Mouse (Mus musculus) c-Kit-positive CD71-positive TER-119-negative erythroid progenitor cells, embryonic 14.5 days (primary cell): ENCODE data around the gene Med26.

ENCODE experiments used
- DNase-seq: peaks from one replicate; pipeline ENCODE4 v3.0.0-alpha.2; 2013; ENCODE audit warnings: low read depth

Gene Med26

GRCm38 (mm10) chr8:72547802-72548643 lies at the start of gene Med26:
TSS of gene Med26 (minus strand) at chr8:72548270.
- peak; percentile 97 for DNase-seq

GRCm38 (mm10) chr8:72590198-72590597 lies 42.1 kb upstream of the Med26 start:
- DNase-seq: peak; percentile 33

GRCm38 (mm10) chr8:72589286-72589685 lies 41.2 kb upstream of the Med26 start:
- no peak for DNase-seq

- no peak for DNase-seq
These were observed 40.8 kb upstream of the Med26 start for GRCm38 (mm10) chr8:72588865-72589264.

GRCm38 (mm10) chr8:72587806-72588205 lies 39.7 kb upstream of the Med26 start:
- DNase-seq: no peak

GRCm38 (mm10) chr8:72584390-72584789 lies 36.3 kb upstream of the Med26 start:
- no peak for DNase-seq

- no peak for DNase-seq
These were observed 35.1 kb upstream of the Med26 start for GRCm38 (mm10) chr8:72583056-72583771.

GRCm38 (mm10) chr8:72579374-72579773 lies 31.3 kb upstream of the Med26 start:
- DNase-seq: no peak

GRCm38 (mm10) chr8:72577941-72578340 lies 29.9 kb upstream of the Med26 start:
- no peak for DNase-seq

- DNase-seq: no peak
These were observed 29.2 kb upstream of the Med26 start for GRCm38 (mm10) chr8:72577266-72577665.

GRCm38 (mm10) chr8:72575915-72576314 lies 27.8 kb upstream of the Med26 start:
- DNase-seq: no peak

- DNase-seq: no peak
These were observed 25.4 kb upstream of the Med26 start for GRCm38 (mm10) chr8:72573450-72573849.

- no peak for DNase-seq
These were observed 24.4 kb upstream of the Med26 start for GRCm38 (mm10) chr8:72572507-72572906.

- DNase-seq: peak; percentile 37
These were observed 23.8 kb upstream of the Med26 start, which contains the start of gene Tmem38a for GRCm38 (mm10) chr8:72571611-72572473. TSS of gene Tmem38a (plus strand) at chr8:72572055.

- peak; percentile 97 for DNase-seq
These were observed 22.9 kb upstream of the Med26 start, which contains the start of gene Smim7 for GRCm38 (mm10) chr8:72570633-72571610. TSS of gene Smim7 (minus strand) at chr8:72571088.

GRCm38 (mm10) chr8:72565970-72566369 lies 17.9 kb upstream of the Med26 start:
- DNase-seq: no peak

- DNase-seq: no peak
These were observed 13.1 kb upstream of the Med26 start for GRCm38 (mm10) chr8:72561111-72561689.

GRCm38 (mm10) chr8:72555770-72556169 lies 7.7 kb upstream of the Med26 start:
- no peak for DNase-seq

GRCm38 (mm10) chr8:72549314-72549892 lies 1.3 kb upstream of the Med26 start:
- DNase-seq: peak; percentile 6
